Mouse (Mus musculus): ENCODE data around the gene Hephl1. TPM values are rescaled to one million over a fixed set of nuclear protein-coding genes. Genes with fewer than 3 reads are reported as not detected.
"Not testable (repeated sequence)": the region's sequence is repeated elsewhere in the genome, so short reads cannot be mapped to it uniquely, and the experiment has no call there.

The Hephl1 gene
- polyA plus RNA-seq, 1 experiment from 2014 or later, result not detected

- Histone ChIP-seq H3K27me3 (ENCODE audit: low read depth, poor library complexity, severe bottlenecking) (no peaks in the 10 kb centered on the region), H3K9me3 (replicated peaks) (no peaks in the 10 kb centered on the region), H3K4me1 (no peaks in the 10 kb centered on the region; the same call in 1 of the 2 replicates), H3K36me3 (no peaks in the 10 kb centered on the region), H3K4me3 (no peak overlapping the region), H3K27ac (replicated peaks) (no peak overlapping the region)
- 90% methylated on average over 7 of the region's 7 CpGs for WGBS
- no peak for DNase-seq (ENCODE audit: low spot score)
Observed at GRCm38 (mm10) chr9:15101531-15102161, 10.3 kb downstream of the Hephl1 start.

- H3K9me3 ChIP-seq (replicated peaks); H3K36me3 ChIP-seq; DNase-seq (ENCODE audit: low spot score); H3K4me1 ChIP-seq; H3K27me3 ChIP-seq (ENCODE audit: low read depth, poor library complexity, severe bottlenecking); H3K27ac ChIP-seq (replicated peaks); H3K4me3 ChIP-seq: not testable (repeated sequence)
- 84% methylated on average over 7 of the region's 7 CpGs for WGBS
Observed at GRCm38 (mm10) chr9:15098421-15098820, 13.5 kb downstream of the Hephl1 start.

- WGBS, result 80% methylated on average over 2 of the region's 2 CpGs
- Histone ChIP-seq H3K4me1 (no peaks in the 10 kb centered on the region), H3K36me3 (no peaks in the 10 kb centered on the region)
Observed at GRCm38 (mm10) chr9:15097172-15097571, 14.7 kb downstream of the Hephl1 start.

GRCm38 (mm10) chr9:15096161-15096560 is 15.7 kb downstream of the Hephl1 start:
- no peak for DNase-seq (ENCODE audit: low spot score)
- H3K9me3 ChIP-seq (replicated peaks), result no peaks in the 10 kb centered on the region
- no peaks in the 10 kb centered on the region for H3K27me3 ChIP-seq (ENCODE audit: low read depth, poor library complexity, severe bottlenecking)
- no peaks in the 10 kb centered on the region for H3K36me3 ChIP-seq
- H3K27ac ChIP-seq (replicated peaks), result no peak overlapping the region
- no peak overlapping the region for H3K4me3 ChIP-seq
- H3K4me1 ChIP-seq, result no peaks in the 10 kb centered on the region
- 100% methylated on average over 1 of the region's 1 CpGs for WGBS

More at GRCm38 (mm10) chr9:15097172-15097571, 14.7 kb downstream of the Hephl1 start:
- Histone ChIP-seq H3K9me3 (replicated peaks) (no peaks in the 10 kb centered on the region), H3K27ac (replicated peaks) (no peak overlapping the region), H3K27me3 (ENCODE audit: low read depth, poor library complexity, severe bottlenecking) (no peaks in the 10 kb centered on the region), H3K4me3 (no peak overlapping the region)
- no peak for DNase-seq (ENCODE audit: low spot score)

- DNase-seq (ENCODE audit: low spot score), result no peak
- Histone ChIP-seq H3K27me3 (ENCODE audit: low read depth, poor library complexity, severe bottlenecking) (no peaks in the 10 kb centered on the region), H3K4me1 (no peaks in the 10 kb centered on the region), H3K36me3 (no peaks in the 10 kb centered on the region), H3K9me3 (replicated peaks) (no peaks in the 10 kb centered on the region), H3K4me3 (no peak overlapping the region), H3K27ac (replicated peaks) (no peak overlapping the region)
- 73% methylated on average over 3 of the region's 3 CpGs for WGBS
Observed at GRCm38 (mm10) chr9:15095206-15095605, 16.7 kb downstream of the Hephl1 start.

- Histone ChIP-seq H3K27me3 (ENCODE audit: low read depth, poor library complexity, severe bottlenecking) (no peaks in the 10 kb centered on the region), H3K4me1 (no peaks in the 10 kb centered on the region), H3K9me3 (replicated peaks) (no peaks in the 10 kb centered on the region), H3K4me3 (no peak overlapping the region), H3K27ac (replicated peaks) (no peak overlapping the region), H3K36me3 (no peaks in the 10 kb centered on the region)
- no peak for DNase-seq (ENCODE audit: low spot score)
- 88% methylated on average over 6 of the region's 6 CpGs for WGBS
Observed at GRCm38 (mm10) chr9:15068686-15069295, 43.1 kb downstream of the Hephl1 start.

- DNase-seq (ENCODE audit: low spot score), result no peak
- 88% methylated on average over 7 of the region's 7 CpGs for WGBS
- Histone ChIP-seq H3K4me3 (no peak overlapping the region), H3K27ac (replicated peaks) (no peak overlapping the region), H3K27me3 (ENCODE audit: low read depth, poor library complexity, severe bottlenecking) (no peaks in the 10 kb centered on the region), H3K36me3 (no peaks in the 10 kb centered on the region), H3K4me1 (no peaks in the 10 kb centered on the region), H3K9me3 (replicated peaks) (no peaks in the 10 kb centered on the region)
Observed at GRCm38 (mm10) chr9:15067995-15068685, 43.8 kb downstream of the Hephl1 start.

GRCm38 (mm10) chr9:15064176-15064575 is 47.7 kb downstream of the Hephl1 start:
- DNase-seq (ENCODE audit: low spot score), result no peak
- H3K27me3 ChIP-seq (ENCODE audit: low read depth, poor library complexity, severe bottlenecking), result no peaks in the 10 kb centered on the region
- WGBS, result 19% methylated on average over 1 of the region's 1 CpGs
- no peaks in the 10 kb centered on the region for H3K36me3 ChIP-seq
- no peaks in the 10 kb centered on the region for H3K9me3 ChIP-seq (replicated peaks)
- H3K4me3 ChIP-seq, result no peak overlapping the region
- no peak overlapping the region for H3K27ac ChIP-seq (replicated peaks)
- no peaks in the 10 kb centered on the region for H3K4me1 ChIP-seq

GRCm38 (mm10) chr9:15060847-15061246 is 51.1 kb downstream of the Hephl1 start:
- no peak overlapping the region for H3K4me3 ChIP-seq
- H3K4me1 ChIP-seq, result no peaks in the 10 kb centered on the region
- DNase-seq (ENCODE audit: low spot score), result no peak
- H3K9me3 ChIP-seq (replicated peaks), result no peaks in the 10 kb centered on the region
- H3K27ac ChIP-seq (replicated peaks), result no peak overlapping the region
- no peaks in the 10 kb centered on the region for H3K27me3 ChIP-seq (ENCODE audit: low read depth, poor library complexity, severe bottlenecking)
- H3K36me3 ChIP-seq, result no peaks in the 10 kb centered on the region
- 87% methylated on average over 5 of the region's 5 CpGs for WGBS

- 87% methylated on average over 6 of the region's 6 CpGs for whole genome bisulfite sequencing
- H3K36me3 ChIP-seq, result no peaks in the 10 kb centered on the region
Observed at GRCm38 (mm10) chr9:15060026-15060425, 51.9 kb downstream of the Hephl1 start.

GRCm38 (mm10) chr9:15045740-15046139 is 66.2 kb downstream of the Hephl1 start:
- 40% methylated on average over 10 of the region's 10 CpGs for WGBS
- Histone ChIP-seq H3K27ac (replicated peaks) (peak overlapping the region; percentile 93), H3K36me3 (peaks cover 14% of the 10 kb centered on the region), H3K4me3 (peak overlapping the region; percentile 76), H3K4me1 (peaks cover 31% of the 10 kb centered on the region), H3K9me3 (replicated peaks) (no peaks in the 10 kb centered on the region), H3K27me3 (ENCODE audit: low read depth, poor library complexity, severe bottlenecking) (no peaks in the 10 kb centered on the region)
- DNase-seq (ENCODE audit: low spot score), result no peak

More at GRCm38 (mm10) chr9:15060026-15060425, 51.9 kb downstream of the Hephl1 start:
- no peaks in the 10 kb centered on the region for H3K27me3 ChIP-seq (ENCODE audit: low read depth, poor library complexity, severe bottlenecking)
- no peaks in the 10 kb centered on the region for H3K9me3 ChIP-seq (replicated peaks)
- H3K4me3 ChIP-seq, result no peak overlapping the region
- H3K4me1 ChIP-seq, result no peaks in the 10 kb centered on the region
- DNase-seq (ENCODE audit: low spot score), result no peak
- no peak overlapping the region for H3K27ac ChIP-seq (replicated peaks)

- WGBS, result under 1% methylated on average over 68 of the region's 68 CpGs
- peaks cover 31% of the 10 kb centered on the region for H3K4me1 ChIP-seq
Observed at GRCm38 (mm10) chr9:15045084-15045669, 66.7 kb downstream of the Hephl1 start, which contains the start of gene Panx1. Gene Panx1, minus strand, starts transcription at chr9:15045478.

More at GRCm38 (mm10) chr9:15045084-15045669, 66.7 kb downstream of the Hephl1 start, which contains the start of gene Panx1:
- no peaks in the 10 kb centered on the region for H3K9me3 ChIP-seq (replicated peaks)
- H3K27me3 ChIP-seq (ENCODE audit: low read depth, poor library complexity, severe bottlenecking), result no peaks in the 10 kb centered on the region
- H3K4me3 ChIP-seq, result peak within 1 kb of the TSS; percentile 76
- H3K36me3 ChIP-seq, result peaks cover 18% of the 10 kb centered on the region
- peak; percentile 83 for DNase-seq (ENCODE audit: low spot score)
- H3K27ac ChIP-seq (replicated peaks), result peak within 1 kb of the TSS; percentile 93
